Mouse (Mus musculus): Measurements from ENCODE around the gene Ppil4. TPM values are rescaled to one million over a fixed set of nuclear protein-coding genes. Genes with fewer than 3 reads are reported as not detected.

The Ppil4 gene
- polyA plus RNA-seq, 1 experiment from 2014 or later: 42.5 TPM

DNA sequence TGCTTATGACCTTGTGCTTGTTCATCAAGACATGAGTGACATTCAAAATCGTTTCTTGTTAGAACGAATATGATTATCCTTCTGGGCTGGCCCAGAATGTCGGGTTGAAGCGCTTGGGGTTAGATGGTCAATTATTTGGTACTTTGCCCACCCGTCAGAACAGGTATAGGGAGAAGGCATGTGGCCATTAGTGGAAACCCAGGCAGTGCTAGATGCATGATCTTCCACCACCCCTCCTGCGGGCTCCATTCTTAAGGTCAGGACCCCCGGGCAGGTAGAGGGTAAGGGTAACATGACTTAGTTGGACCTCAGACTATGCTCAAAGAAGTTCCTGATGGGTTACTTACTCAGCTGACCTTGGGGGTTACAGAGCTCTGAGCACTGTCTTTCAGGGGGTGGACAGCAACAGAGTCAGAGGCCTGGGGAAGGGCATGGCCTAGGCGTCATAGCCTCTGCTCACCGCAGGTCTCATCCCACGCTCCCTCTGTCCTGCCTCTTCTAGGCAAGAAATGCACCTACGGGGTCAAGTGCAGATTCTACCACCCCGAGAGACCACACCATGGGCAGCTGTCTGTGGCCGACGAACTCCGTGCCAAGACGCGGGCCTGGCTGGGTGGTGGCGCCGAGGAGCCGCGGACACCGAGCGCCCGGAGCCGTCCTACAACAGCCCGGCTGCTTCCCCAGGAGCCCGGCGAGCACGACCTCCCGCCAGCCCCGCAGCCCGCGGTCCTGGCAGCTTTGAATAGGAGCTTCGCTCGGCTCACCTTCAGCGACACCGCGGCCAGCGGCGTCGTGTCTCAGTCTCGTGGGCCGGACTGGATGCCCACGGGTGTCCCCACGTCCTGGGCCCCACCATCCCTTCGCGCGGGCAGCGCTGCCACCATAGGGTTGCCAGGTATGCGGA is 74.3 kb downstream of the Ppil4 start:
- Histone ChIP-seq H3K27me3 (peaks cover 20% of the 10 kb centered on the region), H3K9me3 (no peaks in the 10 kb centered on the region), H3K4me3 (peak overlapping the region; percentile 41), H3K27ac (replicated peaks) (no peak overlapping the region), H3K36me3 (no peaks in the 10 kb centered on the region), H3K9ac (peak overlapping the region; percentile 67), H3K4me1 (replicated peaks) (peaks cover 8% of the 10 kb centered on the region), H3K4me2 (peak overlapping the region; percentile 68)
- WGBS: 20% methylated on average over 50 of the region's 50 CpGs
- peak; percentile 38 for ATAC-seq (ENCODE audit: low read depth)

DNA sequence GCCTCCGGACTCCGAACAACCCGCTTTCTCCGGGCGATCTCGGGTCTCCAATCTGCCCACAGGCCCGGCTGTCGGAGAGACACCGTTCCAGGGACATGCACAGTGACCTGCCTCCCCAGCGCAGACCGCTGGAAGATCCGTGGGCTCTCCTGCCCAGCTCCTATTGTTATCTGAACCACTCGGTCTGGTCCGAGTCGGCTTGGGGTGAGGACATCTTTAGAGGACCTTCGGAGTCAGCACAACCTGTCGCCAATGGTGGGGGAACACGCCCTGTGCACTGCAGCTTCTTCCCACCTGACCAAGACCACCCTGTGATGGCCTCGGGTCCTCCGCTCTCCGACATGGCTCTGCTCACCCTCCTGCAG is 75.0 kb downstream of the Ppil4 start:
- Histone ChIP-seq H3K4me2 (peak overlapping the region; percentile 68), H3K27me3 (peaks cover 20% of the 10 kb centered on the region), H3K4me1 (replicated peaks) (peaks cover 8% of the 10 kb centered on the region), H3K36me3 (no peaks in the 10 kb centered on the region), H3K9ac (peak overlapping the region; percentile 67), H3K27ac (replicated peaks) (no peak overlapping the region), H3K4me3 (peak overlapping the region; percentile 41), H3K9me3 (no peaks in the 10 kb centered on the region)
- peak; percentile 16; the same call in 1 of the 2 replicates for ATAC-seq (ENCODE audit: low read depth)
- WGBS: 24% methylated on average over 21 of the region's 21 CpGs

DNA sequence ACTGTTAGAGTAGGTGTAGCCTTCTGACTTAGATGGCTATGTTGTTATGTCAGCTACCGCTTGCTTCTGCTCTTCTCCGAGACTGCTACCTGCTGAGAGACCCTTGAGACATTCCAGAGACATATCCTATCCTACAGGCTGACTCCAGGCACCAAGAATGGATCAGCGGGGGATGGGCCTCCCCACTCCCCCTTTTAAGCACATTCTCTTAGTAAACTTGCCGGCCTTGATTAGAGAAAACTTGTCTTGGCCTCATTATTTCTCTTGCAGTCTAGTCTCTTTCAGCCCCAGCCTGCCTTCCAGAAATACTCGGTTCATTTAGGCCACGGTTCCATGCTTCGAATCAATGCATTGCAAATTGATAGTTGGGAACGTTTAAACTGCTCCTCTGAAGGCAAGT is 77.1 kb downstream of the Ppil4 start:
- ATAC-seq (ENCODE audit: low read depth): no peak
- Histone ChIP-seq H3K27ac (replicated peaks) (no peak overlapping the region), H3K9ac (no peak overlapping the region), H3K4me1 (replicated peaks) (peaks cover 8% of the 10 kb centered on the region), H3K36me3 (no peaks in the 10 kb centered on the region), H3K27me3 (peaks cover 20% of the 10 kb centered on the region), H3K4me2 (no peak overlapping the region), H3K4me3 (no peak overlapping the region), H3K9me3 (no peaks in the 10 kb centered on the region)
- WGBS: 65% methylated on average over 8 of the region's 8 CpGs

DNA sequence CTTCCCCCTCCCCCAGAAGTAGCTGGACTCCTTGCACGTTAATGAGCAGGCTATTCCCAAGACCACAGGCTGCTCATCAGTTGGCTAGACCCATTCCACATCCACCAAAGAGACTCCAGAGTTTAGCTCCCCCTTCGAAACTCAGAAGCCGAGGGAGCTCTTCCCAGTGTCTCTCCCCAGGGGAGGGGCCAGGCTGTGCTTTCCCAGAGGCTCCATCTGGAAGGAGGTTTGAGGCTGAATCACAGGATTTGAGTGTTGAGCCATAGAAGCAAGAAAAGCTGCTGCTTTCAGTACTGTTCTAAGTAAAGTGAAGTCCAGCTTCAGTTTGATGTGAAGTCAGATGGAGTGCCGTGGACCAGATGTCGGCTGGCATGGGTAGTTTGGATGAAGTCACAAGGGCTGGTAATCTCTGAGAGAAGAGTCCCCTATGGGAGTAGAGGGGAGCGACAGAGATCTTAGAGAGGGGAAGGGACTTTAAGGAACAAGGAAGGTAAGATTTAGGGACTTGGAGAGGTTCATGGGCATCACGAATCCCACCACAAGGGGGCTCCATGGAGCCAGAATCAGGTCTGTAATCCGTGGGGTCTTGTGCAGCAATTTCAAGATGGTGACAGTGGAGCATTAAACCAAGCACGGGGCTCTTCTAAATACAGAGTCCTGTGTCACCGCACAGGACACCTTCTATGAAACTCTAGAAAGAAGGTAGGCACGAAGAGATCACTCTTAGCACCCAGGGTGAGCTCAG is 78.1 kb downstream of the Ppil4 start:
- H3K4me3 ChIP-seq: no peak overlapping the region
- 71% methylated on average over 11 of the region's 11 CpGs for WGBS
- H3K27ac ChIP-seq (replicated peaks): no peak overlapping the region
- ATAC-seq (ENCODE audit: low read depth): no peak
- H3K4me2 ChIP-seq: no peak overlapping the region
- no peaks in the 10 kb centered on the region for H3K9me3 ChIP-seq
- H3K9ac ChIP-seq: no peak overlapping the region
- H3K27me3 ChIP-seq: peaks cover 20% of the 10 kb centered on the region
- peaks cover 8% of the 10 kb centered on the region for H3K4me1 ChIP-seq (replicated peaks)
- H3K36me3 ChIP-seq: no peaks in the 10 kb centered on the region

DNA sequence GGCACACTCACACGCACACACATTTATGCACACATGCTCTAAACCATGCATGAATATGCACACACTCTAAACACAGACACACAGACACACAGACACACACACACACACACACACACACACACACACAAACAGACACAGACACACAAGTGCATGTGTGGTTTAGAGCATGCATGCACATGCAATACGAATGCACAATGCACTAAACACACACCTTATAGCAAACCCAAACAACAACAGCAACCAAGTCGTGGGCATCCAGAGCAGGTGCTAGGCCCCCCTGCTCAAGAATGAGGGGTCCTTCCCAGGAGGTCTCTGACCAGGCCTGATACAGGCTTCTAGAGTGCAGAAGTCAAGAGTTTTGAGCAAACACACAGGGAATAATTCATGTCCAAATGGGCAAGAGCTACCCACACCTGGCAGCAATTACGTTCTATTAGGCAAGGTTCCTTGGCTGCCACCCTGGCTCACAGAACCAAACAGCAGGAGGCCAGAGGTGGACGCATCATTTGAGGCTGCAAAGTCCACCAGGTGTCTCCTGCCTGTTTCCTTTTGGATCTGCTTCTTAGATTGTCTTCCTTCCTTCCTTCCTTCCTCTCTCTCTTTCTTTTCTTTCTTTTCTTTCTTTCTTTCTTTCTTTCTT is 78.8 kb downstream of the Ppil4 start:
- Histone ChIP-seq H3K36me3 (no peaks in the 10 kb centered on the region), H3K9ac (no peak overlapping the region), H3K27ac (replicated peaks) (no peak overlapping the region), H3K4me2 (no peak overlapping the region), H3K4me3 (no peak overlapping the region), H3K27me3 (peaks cover 19% of the 10 kb centered on the region), H3K4me1 (replicated peaks) (peaks cover 8% of the 10 kb centered on the region), H3K9me3 (no peaks in the 10 kb centered on the region)
- 91% methylated on average over 5 of the region's 5 CpGs for WGBS
- no peak for ATAC-seq (ENCODE audit: low read depth)

Small RNA genes lying within 50 kb of the gene (microRNA-seq; reads per million reads assigned to microRNA genes)
- 1.2 reads per million for gene Mir5104

Other genes starting within 250 kb of the Ppil4 start
- gene Lrp11, start 203.1 kb upstream of the Ppil4 start, polyA plus RNA-seq (2015; fragmentation: Nextera tagmentation; extraction: Ambion mirVana): 31.1 and 31.7 TPM in 2 replicates
- gene Nup43, start 125.4 kb upstream of the Ppil4 start, polyA plus RNA-seq (2015; fragmentation: Nextera tagmentation; extraction: Ambion mirVana): 35.1 and 35.7 TPM in 2 replicates
- 184 and 187 TPM in 2 replicates for gene Pcmt1, start 111.8 kb upstream of the Ppil4 start, polyA plus RNA-seq (2015; fragmentation: Nextera tagmentation; extraction: Ambion mirVana)
- 9.8 and 9.9 TPM in 2 replicates for gene Lats1, start 111.7 kb upstream of the Ppil4 start, polyA plus RNA-seq (2015; fragmentation: Nextera tagmentation; extraction: Ambion mirVana)
- gene Katna1, start 66.9 kb upstream of the Ppil4 start, polyA plus RNA-seq (2015; fragmentation: Nextera tagmentation; extraction: Ambion mirVana): 36.8 and 43.7 TPM in 2 replicates
- gene Ginm1, start 67 bp upstream of the Ppil4 start, polyA plus RNA-seq (2015; fragmentation: Nextera tagmentation; extraction: Ambion mirVana): 54.0 and 54.8 TPM in 2 replicates
- 0.10 and 0.11 TPM in 2 replicates for gene Zc3h12d, start 39.6 kb downstream of the Ppil4 start, polyA plus RNA-seq (2015; fragmentation: Nextera tagmentation; extraction: Ambion mirVana)
- 14.3 and 15.6 TPM in 2 replicates for gene Tab2, start 163.3 kb downstream of the Ppil4 start, polyA plus RNA-seq (2015; fragmentation: Nextera tagmentation; extraction: Ambion mirVana)